Mouse (Mus musculus): ENCODE measurements at regions not wholly inside any gene's neighbourhood (a gene's known extent, or its start where the extent isn't known, plus 50 kb on each side); places are given as distances from the start of the nearest gene placed in this dataset.
A peak's percentile ranks its signal among the peaks of the same experiment; 100 is the strongest.

DNA sequence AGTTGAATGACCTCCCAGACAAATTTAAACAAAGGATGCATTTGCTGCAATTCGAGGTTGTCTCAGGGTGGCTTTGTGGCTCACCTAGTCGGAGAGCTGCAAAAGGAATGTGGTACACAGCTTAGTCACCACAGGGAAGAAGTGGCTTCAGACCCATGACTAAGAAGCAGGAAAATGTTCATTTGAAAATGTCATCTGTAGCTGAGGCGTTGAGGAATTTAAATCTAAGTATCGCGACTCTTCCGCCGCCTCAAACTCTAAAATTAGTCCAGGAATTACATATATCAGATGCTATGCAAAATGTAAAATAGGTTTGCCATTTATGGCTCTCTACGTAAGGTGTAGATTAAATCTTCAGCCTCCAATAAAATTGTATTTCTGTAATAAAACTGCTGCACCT lies 325.9 kb downstream of the Mtx2 start:
- no peak for TF ChIP-seq CTCF (IDR thresholded peaks at IDR 0.05)
- in situ Hi-C loops (cut with MboI; ENCODE audit: low pct_unique_long_range_greater_than_20kb) = loop anchor here (5.0 kb wide), 1 partner anchor 431 kb away; no protein-coding TSS in a partner anchor
- CTCF ChIA-PET = interaction anchor here (0.7 to 2.2 kb wide), 8 partner anchors 10 to 446 kb away, joined by 3 to 16 read pairs (median 5); no protein-coding TSS in a partner anchor
- DNase-seq (ENCODE audit: low read depth, low spot score) (no peak), ATAC-seq (no peak)
- POLR2A ChIA-PET = interaction anchor here (0.6 kb wide), 2 partner anchors 84 to 439 kb away, joined by 3 read pairs; no protein-coding TSS in a partner anchor
- peaks cover 22% of the 10 kb centered on the region for H3K27me3 ChIP-seq

DNA sequence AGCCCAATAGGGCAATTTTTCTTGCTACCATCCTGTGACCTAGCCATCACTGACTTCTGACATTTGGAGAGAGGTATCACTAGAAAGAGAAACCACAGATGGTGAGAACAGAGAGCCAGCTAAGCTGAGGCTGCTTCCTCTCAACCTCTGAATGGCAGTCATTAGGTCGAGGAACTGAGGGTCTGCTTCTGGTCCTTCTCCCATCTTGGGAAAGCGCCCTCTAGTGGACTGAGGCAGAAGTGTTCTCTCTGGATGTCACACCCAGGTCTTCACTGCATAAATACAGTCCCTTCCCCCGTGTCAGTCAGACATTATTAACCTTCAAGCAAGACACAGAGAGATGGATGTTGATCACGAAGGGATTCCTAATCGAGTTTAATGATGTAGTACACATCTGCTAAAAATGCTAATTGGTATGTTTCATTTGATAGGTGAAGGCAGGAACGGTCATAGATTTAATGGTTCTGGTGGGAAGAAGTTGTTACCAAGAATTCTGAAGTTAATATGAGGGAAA lies 326.9 kb downstream of the Mtx2 start:
- peak; percentile 71 for TF ChIP-seq CTCF (IDR thresholded peaks at IDR 0.05)
- ATAC-seq = no peak
- no peak for DNase-seq (ENCODE audit: low read depth, low spot score)
- ChIA-PET POLR2A (no interaction called here), CTCF (no interaction called here)
- in situ Hi-C loops (cut with MboI; ENCODE audit: low pct_unique_long_range_greater_than_20kb) = loop anchor here (5.0 kb wide), 1 partner anchor 430 kb away; no protein-coding TSS in a partner anchor
- H3K27me3 ChIP-seq = peaks cover 20% of the 10 kb centered on the region

GRCm38 (mm10) chr2:75154448-75154847 lies 328.8 kb downstream of the Mtx2 start:
- peaks cover 20% of the 10 kb centered on the region for H3K27me3 ChIP-seq
- ATAC-seq = no peak
- no peak for DNase-seq (ENCODE audit: low read depth, low spot score)
- ChIA-PET CTCF (no interaction called here), POLR2A (no interaction called here)
- TF ChIP-seq CTCF (IDR thresholded peaks at IDR 0.05) = no peak
- in situ Hi-C loops (cut with MboI; ENCODE audit: low pct_unique_long_range_greater_than_20kb) = loop anchor here (5.0 kb wide), 1 partner anchor 428 kb away; no protein-coding TSS in a partner anchor

- DNase-seq (ENCODE audit: low read depth, low spot score) = no peak
- TF ChIP-seq CTCF (IDR thresholded peaks at IDR 0.05) = no peak
- ChIA-PET POLR2A (no interaction called here), CTCF (no interaction called here)
- ATAC-seq = no peak
- H3K27me3 ChIP-seq = peaks cover 20% of the 10 kb centered on the region
- in situ Hi-C loops (cut with MboI; ENCODE audit: low pct_unique_long_range_greater_than_20kb) = no loop called here
Measured at GRCm38 (mm10) chr2:75158581-75158980, 333.0 kb downstream of the Mtx2 start.

DNA sequence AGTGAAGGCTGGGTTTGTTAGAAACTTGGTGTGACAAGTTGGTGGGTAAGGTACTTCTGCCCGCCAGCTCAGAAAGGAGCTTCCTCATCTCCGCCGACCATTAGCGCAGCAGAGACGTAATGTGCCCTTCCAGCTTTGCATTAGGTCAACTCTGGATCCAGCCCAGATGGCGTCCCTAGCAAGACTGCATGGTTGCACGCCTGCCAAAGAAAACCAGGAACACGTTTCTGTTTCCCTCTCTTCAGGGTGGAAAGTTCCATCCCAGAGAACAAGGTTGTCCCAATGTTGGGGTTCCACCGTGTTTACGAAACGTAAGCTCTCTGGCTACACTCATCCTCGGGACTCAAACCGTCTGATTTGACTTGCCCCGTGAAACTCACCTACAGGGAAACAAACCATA lies 335.5 kb downstream of the Mtx2 start:
- ChIA-PET CTCF (no interaction called here), POLR2A (no interaction called here)
- H3K27me3 ChIP-seq = peaks cover 14% of the 10 kb centered on the region
- DNase-seq (ENCODE audit: low read depth, low spot score) = no peak
- TF ChIP-seq CTCF (IDR thresholded peaks at IDR 0.05) = no peak
- in situ Hi-C loops (cut with MboI; ENCODE audit: low pct_unique_long_range_greater_than_20kb) = no loop called here
- ATAC-seq = no peak

GRCm38 (mm10) chr2:75164987-75165386 lies 339.4 kb downstream of the Mtx2 start:
- ATAC-seq = no peak
- CTCF ChIA-PET = no interaction called here
- no peak for TF ChIP-seq CTCF (IDR thresholded peaks at IDR 0.05)
- H3K27me3 ChIP-seq = peaks cover 15% of the 10 kb centered on the region
- POLR2A ChIA-PET = no interaction called here
- DNase-seq (ENCODE audit: low read depth, low spot score) = no peak
- in situ Hi-C loops (cut with MboI; ENCODE audit: low pct_unique_long_range_greater_than_20kb) = no loop called here

DNA sequence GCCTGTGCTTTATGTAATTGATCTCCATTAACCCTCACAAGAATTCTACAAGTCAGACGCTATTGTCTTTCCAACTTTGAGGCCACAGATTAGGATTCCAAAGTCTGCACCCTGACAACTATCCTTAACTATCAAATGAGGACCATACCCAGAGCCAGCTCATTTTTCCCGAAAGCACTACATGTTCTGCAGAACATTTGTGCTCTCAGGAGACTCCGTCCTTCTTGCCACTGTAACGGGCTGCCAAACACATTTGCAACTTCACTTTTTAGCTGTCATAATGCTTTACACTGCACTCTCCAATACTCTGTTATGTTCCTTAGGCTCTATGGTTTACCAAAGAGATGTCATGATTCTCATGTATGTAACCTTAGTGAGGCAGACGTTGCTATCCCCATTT lies 350.7 kb downstream of the Mtx2 start:
- H3K27me3 ChIP-seq = peaks cover 23% of the 10 kb centered on the region
- DNase-seq (ENCODE audit: low read depth, low spot score) = no peak
- ChIA-PET POLR2A (no interaction called here), CTCF (no interaction called here)
- in situ Hi-C loops (cut with MboI; ENCODE audit: low pct_unique_long_range_greater_than_20kb) = no loop called here
- TF ChIP-seq CTCF (IDR thresholded peaks at IDR 0.05) = no peak
- ATAC-seq = no peak

DNA sequence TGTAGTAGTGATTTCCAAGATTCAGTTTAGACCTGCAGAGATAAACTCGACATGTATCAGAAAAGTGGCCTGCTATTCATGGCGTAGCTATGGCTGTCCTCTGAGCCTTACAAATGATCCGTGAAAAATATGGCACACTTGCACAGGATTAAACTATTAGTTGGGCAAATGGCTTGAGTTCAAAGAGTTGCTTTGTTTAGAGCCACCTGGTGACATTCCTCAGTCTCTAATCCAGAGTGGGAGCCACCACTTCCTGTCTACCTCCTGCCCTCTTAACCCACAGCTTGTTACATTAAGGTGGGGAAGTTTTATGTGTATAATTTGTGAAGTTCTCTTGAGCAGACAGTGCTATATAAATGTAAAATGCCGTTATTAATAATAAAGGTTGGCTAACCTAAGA lies 357.7 kb downstream of the Mtx2 start:
- ChIA-PET CTCF (no interaction called here), POLR2A (no interaction called here)
- H3K27me3 ChIP-seq = no peaks in the 10 kb centered on the region
- in situ Hi-C loops (cut with MboI; ENCODE audit: low pct_unique_long_range_greater_than_20kb) = no loop called here
- no peak for ATAC-seq
- TF ChIP-seq CTCF (IDR thresholded peaks at IDR 0.05) = no peak
- no peak for DNase-seq (ENCODE audit: low read depth, low spot score)

- POLR2A ChIA-PET = interaction anchor here (0.6 kb wide), 1 partner anchor 366 kb away, joined by 4 read pairs; no protein-coding TSS in a partner anchor
- CTCF ChIA-PET = no interaction called here
- H3K27me3 ChIP-seq = peaks cover 5% of the 10 kb centered on the region
- DNase-seq (ENCODE audit: low read depth, low spot score) = no peak
- in situ Hi-C loops (cut with MboI; ENCODE audit: low pct_unique_long_range_greater_than_20kb) = no loop called here
- ATAC-seq = no peak
- no peak for TF ChIP-seq CTCF (IDR thresholded peaks at IDR 0.05)
Measured at GRCm38 (mm10) chr2:75202587-75203220, 377.1 kb downstream of the Mtx2 start.

- DNase-seq (ENCODE audit: low read depth, low spot score) (no peak), ATAC-seq (no peak)
- no peak for TF ChIP-seq CTCF (IDR thresholded peaks at IDR 0.05)
- in situ Hi-C loops (cut with MboI; ENCODE audit: low pct_unique_long_range_greater_than_20kb) = no loop called here
- CTCF ChIA-PET = no interaction called here
- no peaks in the 10 kb centered on the region for H3K27me3 ChIP-seq
- POLR2A ChIA-PET = no interaction called here
Measured at GRCm38 (mm10) chr2:75208821-75209758, 383.5 kb downstream of the Mtx2 start.
